Comparison of ENCODE assay signal across 8 mouse cellular contexts in genomic region chr3:36474938-36475483, GRCm38 (mm10). TPM values are rescaled to one million over a fixed set of nuclear protein-coding genes. Genes with fewer than 3 reads are reported as not detected.
DNase-seq lines count a peak whose midpoint lies in the region; ATAC-seq and TF ChIP-seq lines count a peak whose summit lies in the region.

No protein-coding gene starts in this region.

- peak overlapping the region; percentile 65 for H3K27ac ChIP-seq in testis, adult 2 months (ENCODE audit: control insufficient read depth, insufficient read depth, low read depth, low read length)
- H3K27ac ChIP-seq in embryonic facial prominence, embryonic 10.5 days (replicated peaks), result peak overlapping the region; percentile 79
- peak overlapping the region; percentile 67 for H3K27ac ChIP-seq in liver, embryonic 11.5 days (ENCODE audit: low read depth, low read length)
- peak overlapping the region; percentile 59; the same call in 1 of the 2 replicates for H3K27ac ChIP-seq in midbrain, postnatal 0 days (ENCODE audit: low read depth, low read length)

- H3K4me1 ChIP-seq in testis, adult 2 months (ENCODE audit: control insufficient read depth, insufficient read depth, low read length), result peaks cover 8% of the 10 kb centered on the region
- peaks cover 15% of the 10 kb centered on the region for H3K4me1 ChIP-seq in embryonic facial prominence, embryonic 10.5 days
- no peaks in the 10 kb centered on the region for H3K4me1 ChIP-seq in liver, embryonic 11.5 days (replicated peaks; ENCODE audit: control insufficient read depth, insufficient read depth, low read length)
- 0 out of 2 replicates have a peak, but pooled peaks cover 7% of the 10 kb centered on the region for H3K4me1 ChIP-seq in midbrain, postnatal 0 days (ENCODE audit: insufficient read depth, low read length)

- no peak for TF ChIP-seq CTCF in testis, adult 2 months (IDR thresholded peaks at IDR 0.05; ENCODE audit: control insufficient read depth, insufficient read depth, insufficient replicate concordance, low read depth, low read length)
- no peak for TF ChIP-seq CTCF in midbrain, postnatal 0 days (IDR thresholded peaks at IDR 0.05)

- ATAC-seq in liver, embryonic 11.5 days (replicated peaks; ENCODE audit: low FRiP score), result peak; percentile 3
- peak; percentile 42 for ATAC-seq in midbrain, postnatal 0 days (ENCODE audit: low FRiP score)

- H3K4me3 ChIP-seq in testis, adult 2 months (ENCODE audit: control insufficient read depth, low read depth, low read length), result peak overlapping the region; percentile 90
- peak overlapping the region; percentile 68 for H3K4me3 ChIP-seq in embryonic facial prominence, embryonic 10.5 days
- H3K4me3 ChIP-seq in liver, embryonic 11.5 days (ENCODE audit: low read depth, low read length), result peak overlapping the region; percentile 72
- H3K4me3 ChIP-seq in midbrain, postnatal 0 days (ENCODE audit: low read depth, low read length), result peak overlapping the region; percentile 51

- H3K36me3 ChIP-seq in testis, adult 2 months (ENCODE audit: control insufficient read depth, insufficient read depth, low read length), result no peaks in the 10 kb centered on the region
- H3K36me3 ChIP-seq in embryonic facial prominence, embryonic 10.5 days (replicated peaks), result no peaks in the 10 kb centered on the region
- H3K36me3 ChIP-seq in liver, embryonic 11.5 days (ENCODE audit: control insufficient read depth, insufficient read depth, low read length), result no peaks in the 10 kb centered on the region
- no peaks in the 10 kb centered on the region for H3K36me3 ChIP-seq in midbrain, postnatal 0 days (ENCODE audit: insufficient read depth, low read length)

- TF ChIP-seq POLR2A in testis, adult 2 months (IDR thresholded peaks at IDR 0.05; ENCODE audit: control insufficient read depth, low read depth, low read length), result no peak

- no peaks in the 10 kb centered on the region for H3K27me3 ChIP-seq in testis, adult 2 months (ENCODE audit: control insufficient read depth, insufficient read depth, low read length)
- no peaks in the 10 kb centered on the region for H3K27me3 ChIP-seq in embryonic facial prominence, embryonic 10.5 days (replicated peaks; ENCODE audit: low read depth, poor library complexity, severe bottlenecking)
- H3K27me3 ChIP-seq in liver, embryonic 11.5 days (replicated peaks; ENCODE audit: control insufficient read depth, insufficient read depth, low read length), result no peaks in the 10 kb centered on the region
- no peaks in the 10 kb centered on the region for H3K27me3 ChIP-seq in midbrain, postnatal 0 days (ENCODE audit: insufficient read depth, low read length)

- peak overlapping the region; percentile 88 for H3K4me2 ChIP-seq in liver, embryonic 11.5 days
- peak overlapping the region; percentile 99 for H3K4me2 ChIP-seq in midbrain, postnatal 0 days (ENCODE audit: low read depth, low read length, poor library complexity, severe bottlenecking)

- no peaks in the 10 kb centered on the region for H3K9me3 ChIP-seq in embryonic facial prominence, embryonic 10.5 days
- H3K9me3 ChIP-seq in liver, embryonic 11.5 days (ENCODE audit: control insufficient read depth, low read length), result no peaks in the 10 kb centered on the region
- no peaks in the 10 kb centered on the region for H3K9me3 ChIP-seq in midbrain, postnatal 0 days (ENCODE audit: low read length)

- 3% methylated on average over 24 of the region's 24 CpGs for WGBS in embryonic facial prominence, embryonic 10.5 days
- 1% methylated on average over 24 of the region's 24 CpGs for WGBS in liver, embryonic 11.5 days
- 2% methylated on average over 24 of the region's 24 CpGs for WGBS in midbrain, postnatal 0 days

- H3K9ac ChIP-seq in liver, embryonic 11.5 days (ENCODE audit: low read depth, low read length), result peak overlapping the region; percentile 67
- H3K9ac ChIP-seq in midbrain, postnatal 0 days (replicated peaks; ENCODE audit: low read length, poor library complexity, severe bottlenecking), result peak overlapping the region; percentile 57

- no peak for DNase-seq in testis, postnatal 10 days (ENCODE audit: low spot score)
- no peak for DNase-seq in embryonic facial prominence, embryonic 10.5 days (ENCODE audit: low spot score)
- DNase-seq in heart, adult 8-10 months (ENCODE audit: low spot score), result peak; percentile 83
- peak; percentile 53 for DNase-seq in kidney, adult 18-20 months
- DNase-seq in liver, embryonic 11.5 days (ENCODE audit: low spot score), result no peak
- DNase-seq in midbrain, postnatal 0 days (ENCODE audit: low spot score), result no peak
- DNase-seq in Muller cell, postnatal 12 days (ENCODE audit: inconsistent ontology term), result no peak

RNA-seq across cellular contexts. Expression of gene Anxa5, which starts 0.7 kb away (rescaled TPM):
- 20.1 and 35.3 TPM in 2 replicates for polyA plus RNA-seq in testis, adult 2 months (2012; rRNA removed)
- polyA plus RNA-seq in embryonic facial prominence, embryonic 10.5 days (2016; fragmentation: Nextera tagmentation; extraction: Ambion mirVana), result 104 and 116 TPM in 2 replicates
- 100 to 1,000 TPM; 107 to 114 (median 108) TPM for total RNA-seq in heart, adult 8-10 months (2022)
- polyA plus RNA-seq in liver, embryonic 11.5 days (2014; fragmentation: Nextera tagmentation; extraction: Ambion mirVana), result 105 and 108 TPM in 2 replicates
- total RNA-seq in midbrain, postnatal 0 days (2014; rRNA removed), result 27.9 and 28.2 TPM in 2 replicates
- polyA plus RNA-seq in midbrain, postnatal 0 days (2015; fragmentation: Nextera tagmentation; extraction: Ambion mirVana), result 43.1 and 48.4 TPM in 2 replicates

RNA-seq across cellular contexts. Expression of gene 1810062G17Rik, which starts 0.7 kb away (rescaled TPM):
- 0.40 and 0.78 TPM in 2 replicates for polyA plus RNA-seq in testis, adult 2 months (2012; rRNA removed)
- polyA plus RNA-seq in embryonic facial prominence, embryonic 10.5 days (2016; fragmentation: Nextera tagmentation; extraction: Ambion mirVana), result 0.39 and 0.78 TPM in 2 replicates
- under 1 TPM in 2 of 4 experiments, not detected in 2; 0.32 to 0.87 TPM for total RNA-seq in heart, adult 8-10 months (2022)
- polyA plus RNA-seq in liver, embryonic 11.5 days (2014; fragmentation: Nextera tagmentation; extraction: Ambion mirVana), result 0.48 and 0.75 TPM in 2 replicates
- total RNA-seq in midbrain, postnatal 0 days (2014; rRNA removed), result not detected in 2 replicates
- polyA plus RNA-seq in midbrain, postnatal 0 days (2015; fragmentation: Nextera tagmentation; extraction: Ambion mirVana), result 0.23 and 0.44 TPM in 2 replicates

RNA-seq across cellular contexts. Expression of gene Gm11549, which starts 46.6 kb away (rescaled TPM):
- polyA plus RNA-seq in testis, adult 2 months (2012; rRNA removed), result 0.08 and 0.19 TPM in 2 replicates
- not detected in 2 replicates for polyA plus RNA-seq in embryonic facial prominence, embryonic 10.5 days (2016; fragmentation: Nextera tagmentation; extraction: Ambion mirVana)
- total RNA-seq in heart, adult 8-10 months (2022), result not detected
- polyA plus RNA-seq in liver, embryonic 11.5 days (2014; fragmentation: Nextera tagmentation; extraction: Ambion mirVana), result not detected in 2 replicates
- total RNA-seq in midbrain, postnatal 0 days (2014; rRNA removed), result 0.22 and 0.42 TPM in 2 replicates
- 0.28 and 0.31 TPM in 2 replicates for polyA plus RNA-seq in midbrain, postnatal 0 days (2015; fragmentation: Nextera tagmentation; extraction: Ambion mirVana)

Comparison
In these comparisons a context has a peak if more than half of its experiments do, and no peak if none do; other contexts are left out.
1. DNase-seq: peak in heart, adult 8-10 months (single experiment) and kidney, adult 18-20 months (single experiment); none in testis, postnatal 10 days (single experiment), embryonic facial prominence, embryonic 10.5 days (single experiment), liver, embryonic 11.5 days (single experiment), midbrain, postnatal 0 days (single experiment) and Muller cell, postnatal 12 days (single experiment).
2. Peak in every context shown above with its lines, with median percentiles within 50 percentile points of each other: H3K27ac ChIP-seq and H3K4me3 ChIP-seq.